Mouse (Mus musculus): ENCODE measurements around the gene Cyfip2.

The Cyfip2 gene

DNA sequence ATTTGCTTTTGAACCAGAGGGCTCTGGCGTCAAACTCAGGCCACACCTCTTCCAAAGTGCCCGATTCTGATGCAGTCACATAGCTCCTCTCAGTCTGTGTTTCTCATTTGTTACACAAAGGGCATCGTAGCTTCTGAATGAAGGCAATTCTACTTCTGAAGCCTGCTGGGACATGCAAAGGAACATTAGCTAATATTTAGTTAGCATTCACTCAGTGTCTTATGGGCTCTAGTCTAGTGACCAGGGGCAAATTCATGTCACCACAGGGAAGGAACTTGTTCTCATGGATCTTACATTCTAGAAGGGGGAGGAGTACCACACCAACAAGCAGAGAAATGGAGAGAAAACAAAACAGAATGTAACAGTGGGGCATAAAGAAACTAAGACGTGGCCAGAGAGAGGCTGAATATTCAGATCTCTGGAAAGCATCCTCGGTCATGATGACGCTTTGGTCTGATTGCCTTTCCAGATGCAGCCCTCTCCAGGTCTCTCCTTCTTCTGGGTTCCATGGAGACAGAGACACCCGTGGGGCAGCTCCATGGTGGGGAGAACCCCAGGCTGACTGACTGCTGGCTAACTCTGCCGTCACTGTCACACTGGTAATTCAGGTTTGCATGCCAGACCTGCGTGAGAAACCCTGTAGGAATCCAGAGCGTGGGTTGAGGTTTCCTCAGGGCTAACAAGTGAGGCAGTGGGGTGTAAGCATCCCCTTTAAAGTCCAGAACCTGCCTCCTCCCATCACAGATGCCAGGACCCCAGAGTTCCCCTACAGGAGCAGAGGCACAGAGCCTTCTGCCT, 135.2 kb downstream of the Cyfip2 start:
- no peak for DNase-seq

DNA sequence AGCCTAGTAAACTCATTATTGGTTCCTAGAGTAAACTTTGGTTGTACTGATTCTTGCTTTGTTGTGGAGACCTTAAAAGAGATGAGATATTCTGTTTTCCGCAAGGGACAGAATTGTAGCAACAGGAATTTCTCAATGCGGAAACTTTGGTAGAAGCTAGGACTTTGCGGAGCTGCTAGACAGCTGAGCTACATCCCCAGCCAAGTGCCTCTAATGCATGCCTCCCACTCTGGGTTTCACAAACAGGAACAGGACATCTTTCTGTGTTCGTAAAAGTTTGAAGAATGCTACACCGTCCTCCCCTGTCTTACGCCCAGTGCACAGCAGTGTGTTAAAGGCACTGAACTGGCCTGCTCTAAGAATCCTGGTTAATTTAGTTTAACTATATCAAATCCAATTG, 136.5 kb downstream of the Cyfip2 start:
- DNase-seq, result no peak

DNA sequence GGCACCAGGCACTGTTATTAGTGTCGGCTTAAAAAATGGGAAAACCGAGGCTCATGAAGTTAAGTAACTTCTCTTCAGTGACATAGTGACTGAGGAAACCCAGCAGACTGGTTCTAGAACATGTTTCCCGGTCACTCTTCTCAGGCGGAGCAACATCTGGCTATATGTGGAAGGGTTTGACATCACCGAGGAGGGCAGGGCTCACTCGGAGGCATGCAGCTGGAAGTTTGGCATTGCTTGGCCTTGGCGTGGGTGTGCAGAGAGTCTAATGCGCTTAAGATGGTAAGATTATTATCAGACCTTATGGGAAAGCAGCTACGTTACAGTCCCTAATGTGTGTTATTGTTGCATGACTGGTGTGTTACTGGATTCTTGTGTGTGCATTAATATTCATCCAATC, 140.5 kb downstream of the Cyfip2 start:
- no peak for DNase-seq

DNA sequence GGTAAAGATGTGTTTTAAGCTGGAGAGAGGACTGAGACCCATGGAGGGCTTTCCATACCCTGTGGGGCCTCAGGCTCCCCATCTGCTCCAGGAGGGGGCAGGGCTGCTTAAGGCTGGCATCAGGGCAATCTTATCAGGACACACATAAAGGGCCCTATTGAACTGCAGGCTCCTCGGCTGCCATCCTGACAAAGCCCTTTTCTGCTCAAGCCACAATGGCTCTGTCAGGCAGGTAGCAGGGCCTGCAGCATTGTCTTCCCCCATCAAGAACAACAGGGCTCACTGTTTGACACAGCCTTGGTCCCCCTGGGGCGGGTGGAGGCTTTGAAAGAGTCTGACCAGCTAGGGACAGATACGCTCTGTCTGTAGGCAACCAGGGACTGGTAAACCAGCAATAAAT, 142.8 kb downstream of the Cyfip2 start:
- no peak for DNase-seq

DNA sequence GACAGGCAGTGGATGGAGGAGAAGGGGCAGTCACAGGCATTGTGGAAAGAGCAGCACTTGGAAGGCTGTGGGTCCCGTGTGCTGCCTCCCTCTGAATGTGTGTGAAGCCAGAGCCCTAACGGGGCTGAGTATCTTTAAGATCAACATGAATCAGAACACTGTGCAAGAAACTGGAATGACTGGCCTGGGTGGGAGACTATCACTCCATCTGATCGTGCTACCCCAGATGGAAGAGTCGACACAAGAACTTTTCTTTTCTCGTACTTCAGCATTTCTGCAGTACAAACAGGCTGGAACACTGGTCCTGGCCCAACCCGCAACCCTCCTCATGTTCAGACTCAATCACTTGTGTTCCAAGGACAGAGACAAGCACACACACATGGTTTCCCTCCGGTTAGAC, 144.2 kb downstream of the Cyfip2 start:
- DNase-seq, result no peak

DNA sequence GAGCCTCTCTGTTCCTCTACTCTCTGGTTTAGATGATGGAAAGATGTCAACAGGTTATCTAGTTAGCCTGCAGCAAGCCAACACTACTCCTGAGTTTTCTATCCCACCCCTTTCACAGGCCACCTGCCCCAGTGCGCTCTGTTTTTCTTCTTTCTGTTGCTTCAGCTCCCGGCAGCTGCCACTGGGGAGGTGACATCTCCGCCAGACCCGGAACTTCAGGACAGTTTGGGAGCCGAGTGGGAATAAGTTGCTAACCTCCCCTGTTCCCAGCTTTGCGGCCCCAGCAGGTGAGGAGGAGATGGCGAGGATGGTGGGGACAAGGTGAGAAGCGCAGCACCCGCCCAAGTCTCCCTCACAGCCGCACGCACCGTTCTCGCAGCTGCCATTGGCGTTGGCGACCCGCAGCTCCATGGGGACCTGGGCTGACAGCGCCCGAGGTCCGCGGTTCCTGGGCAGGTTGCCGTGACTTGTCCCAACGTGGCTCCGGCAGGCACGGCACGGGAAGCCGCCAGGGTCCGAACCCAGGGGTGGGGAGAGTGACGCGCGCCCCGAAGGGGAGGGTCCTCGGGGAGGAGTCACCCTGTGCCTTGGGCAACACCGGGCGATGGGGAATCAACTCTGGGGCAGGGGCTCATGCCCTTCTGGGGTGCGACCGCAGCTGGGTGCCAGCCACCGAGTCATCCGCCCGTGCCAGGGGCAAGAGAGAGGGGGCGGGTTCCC, 146.6 kb downstream of the Cyfip2 start, which contains the start of gene Nipal4:
Nipal4 (minus strand) TSS at position 643 of the 720 bp plus-strand sequence.
- DNase-seq, result no peak

DNA sequence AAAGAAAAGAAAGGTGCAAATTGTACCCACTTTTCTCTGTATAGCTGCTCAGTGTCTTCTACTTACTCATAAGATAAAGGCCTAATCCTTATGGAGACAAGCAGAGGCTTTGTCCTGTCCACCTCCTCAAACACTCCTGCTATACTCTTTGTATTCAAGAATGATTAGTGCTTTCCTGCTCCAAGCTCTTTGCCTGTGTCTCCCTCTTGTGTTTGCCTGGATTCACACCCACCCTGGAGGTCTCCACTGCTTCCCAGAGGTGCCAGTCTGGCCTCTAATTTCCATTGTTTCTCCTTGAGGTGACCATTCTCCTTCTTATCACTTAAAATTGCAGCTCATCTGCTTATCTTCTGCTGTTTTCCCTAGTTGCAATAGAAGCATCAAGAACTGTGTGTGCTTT, 155.2 kb downstream of the Cyfip2 start:
- no peak for DNase-seq

DNA sequence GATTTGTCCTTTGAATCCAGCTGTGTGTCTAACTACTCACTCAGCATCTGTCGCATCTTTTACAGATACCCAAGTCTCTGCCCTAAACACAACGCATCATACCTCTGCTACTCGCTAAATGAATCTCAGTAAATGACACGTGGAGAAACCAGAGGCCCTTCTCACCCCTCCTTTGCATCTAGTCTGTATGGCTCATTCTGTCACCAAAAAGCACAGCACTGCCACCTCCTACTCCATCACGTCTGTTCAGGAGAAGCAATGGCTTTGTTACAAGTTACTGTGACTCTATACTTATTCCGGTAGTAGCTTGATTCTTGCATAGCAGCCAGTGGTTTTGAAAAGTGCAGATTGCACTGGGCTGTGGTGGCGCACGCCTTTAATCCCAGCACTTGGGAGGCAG, 155.7 kb downstream of the Cyfip2 start:
- DNase-seq, result no peak

DNA sequence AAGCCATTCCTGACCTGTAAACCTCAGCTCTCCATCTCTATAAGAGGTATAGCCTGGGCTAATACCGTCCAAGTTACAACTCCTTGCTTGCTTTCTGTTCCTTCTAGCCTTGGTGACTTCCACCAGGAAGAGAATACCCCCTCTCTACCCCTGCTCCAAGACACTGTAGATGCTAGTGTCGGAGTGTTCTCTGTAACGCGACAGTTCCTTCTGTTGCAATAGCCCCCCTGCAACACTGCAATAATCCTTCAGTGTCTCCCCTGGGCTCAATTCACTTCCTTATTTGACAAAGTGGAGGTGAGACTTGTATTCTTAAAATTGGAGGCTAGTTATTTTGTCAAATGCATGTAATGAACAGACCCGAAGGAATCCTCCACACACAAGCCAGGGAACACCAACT, 166.0 kb downstream of the Cyfip2 start:
- DNase-seq, result no peak

DNA sequence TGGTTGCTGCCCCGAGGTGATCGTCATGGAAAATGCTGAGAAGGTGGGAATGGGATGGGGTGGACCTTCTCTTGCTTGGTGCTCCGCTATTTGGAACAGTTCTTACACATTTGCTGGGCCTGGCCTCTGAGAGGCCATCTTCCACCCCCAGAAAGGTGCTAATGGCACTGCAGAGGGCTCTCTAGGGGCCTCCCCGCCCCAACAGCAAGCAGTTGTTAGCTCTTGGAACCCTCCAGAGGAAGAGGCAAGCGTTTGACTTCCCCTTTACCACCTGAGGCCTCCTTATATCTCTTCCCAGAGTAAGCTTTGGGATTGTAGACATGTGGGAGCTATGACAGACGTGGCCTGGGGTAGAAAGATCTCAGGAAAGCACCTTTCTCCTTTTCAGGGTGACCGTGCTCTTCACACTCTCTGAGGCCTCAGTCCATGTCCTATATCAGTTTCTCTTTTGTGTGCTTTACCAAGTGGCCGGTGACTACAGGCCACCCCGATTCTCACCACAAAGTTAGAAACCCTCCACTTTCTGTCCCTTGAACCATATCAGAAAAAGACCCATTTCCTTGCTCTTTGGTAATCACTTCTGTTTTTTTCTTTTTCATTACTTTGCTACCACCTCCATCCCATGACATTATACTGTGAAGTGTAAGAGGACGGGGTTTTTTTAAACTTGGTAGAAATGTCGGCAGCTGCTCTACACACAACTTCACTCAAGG, 167.3 kb downstream of the Cyfip2 start:
- no peak for DNase-seq

All from heart, adult 11 months (tissue).